Mouse (Mus musculus) forebrain, embryonic 15.5 days (tissue): Measurements from ENCODE around the gene Ankrd26. TPM values are rescaled to one million over a fixed set of nuclear protein-coding genes. Genes with fewer than 3 reads are reported as not detected.
"Not testable (repeated sequence)": the region's sequence is repeated elsewhere in the genome, so short reads cannot be mapped to it uniquely, and the experiment has no call there.

Experiments used
- ATAC-seq: fragments of 200-750 bp; cut with Nextera tagmentation; replicated peaks from 2 replicates; pipeline ENCODE4 v1.8.0; 2017; ENCODE audit warnings: mild to moderate bottlenecking, moderate TSS enrichment, moderate library complexity
- H3K27ac ChIP-seq: fragments of 300-500 bp; sonication (generic); replicated peaks from 2 replicates; pipeline ENCODE4 v1.5.1; 2015; ENCODE audit warnings: mild to moderate bottlenecking, inconsistent platforms
- H3K27me3 ChIP-seq: fragments of 300-500 bp; sonication (generic); 2 replicates; pipeline ENCODE4 v1.6.1; 2015; ENCODE audit warnings: inconsistent platforms
- H3K36me3 ChIP-seq: fragments of 300-500 bp; sonication (generic); 2 replicates; pipeline ENCODE4 v1.6.1; 2015; ENCODE audit warnings: mild to moderate bottlenecking, inconsistent platforms
- H3K4me1 ChIP-seq: fragments of 300-500 bp; sonication (generic); 2 replicates; pipeline ENCODE4 v1.6.1; 2015; ENCODE audit warnings: inconsistent platforms
- H3K4me2 ChIP-seq: fragments of 300-500 bp; sonication (generic); replicated peaks from 2 replicates; pipeline ENCODE4 v1.6.1; 2015; ENCODE audit warnings: mild to moderate bottlenecking, inconsistent platforms
- H3K4me3 ChIP-seq: fragments of 300-500 bp; sonication (generic); 2 replicates; pipeline ENCODE4 v1.5.1; 2015; ENCODE audit warnings: mild to moderate bottlenecking, inconsistent platforms
- H3K9ac ChIP-seq: fragments of 300-500 bp; sonication (generic); replicated peaks from 2 replicates; pipeline ENCODE4 v1.6.1; 2015; ENCODE audit warnings: mild to moderate bottlenecking, inconsistent platforms
- H3K9me3 ChIP-seq: fragments of 300-500 bp; sonication (generic); 2 replicates; pipeline ENCODE4 v1.6.1; 2016; ENCODE audit warnings: inconsistent platforms
- WGBS: fragments of 180-500 bp; shearing (Covaris S2); methylation state at CpG from one replicate; pipeline ENCODE4 v1.1.7; 2015; ENCODE audit warnings: mixed read lengths; 5-methylcytosine and 5-hydroxymethylcytosine counted together
- polyA plus RNA-seq: library from polyadenylated mRNA; unstranded; fragments of >200 nt; fragmentation: Nextera tagmentation; extraction: Ambion mirVana; gene quantifications from 2 replicates; pipeline ENCODE4 v1.2.1, GENCODE M21; 2015

The Ankrd26 gene
- 20.3 and 25.2 TPM in 2 replicates for polyA plus RNA-seq

DNA sequence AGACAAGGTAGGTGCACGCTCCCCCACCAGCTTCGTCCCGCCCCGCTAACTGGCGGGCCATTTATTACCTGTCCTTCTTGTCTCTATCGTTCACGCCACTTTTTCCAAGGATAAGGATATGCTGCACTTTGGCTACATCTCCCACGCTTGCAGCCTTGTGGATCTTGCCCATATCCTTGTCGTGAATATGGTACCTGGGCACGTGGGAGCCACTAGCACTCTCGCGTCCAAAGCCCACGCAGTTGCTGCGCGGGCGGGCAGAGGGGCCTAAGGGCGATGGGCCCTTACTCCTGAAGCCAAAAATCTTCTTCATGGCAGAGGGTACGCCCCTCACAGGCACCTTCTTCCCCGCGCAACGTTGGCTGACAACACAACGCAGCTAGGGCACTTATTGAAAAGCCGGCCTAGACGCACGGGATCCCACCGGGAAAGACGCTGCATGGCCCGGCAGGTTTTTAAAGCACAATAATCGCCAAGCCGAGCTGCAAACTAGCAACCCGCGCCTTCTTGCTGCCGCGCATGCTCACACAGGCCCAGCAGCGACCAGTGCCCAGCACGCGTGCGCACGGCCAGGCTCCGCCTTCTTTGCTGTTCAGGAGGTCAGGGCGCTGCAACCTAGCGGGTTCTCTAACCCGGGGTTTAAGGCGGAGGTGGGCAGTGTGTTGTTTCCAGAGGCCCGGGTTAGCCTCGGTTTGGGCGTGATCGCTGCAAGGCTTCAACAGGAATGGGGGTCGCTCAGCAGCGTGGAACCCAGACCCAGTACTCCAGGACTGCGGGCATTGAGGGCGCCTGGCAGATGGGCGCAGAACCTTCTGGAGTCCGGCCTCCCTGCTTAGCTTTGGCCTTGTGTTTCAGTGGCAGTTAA lies at the start of gene Ankrd26:
Gene Ankrd26 (minus strand): TSS at position 482 of the 865 bp plus-strand sequence.
- Histone ChIP-seq H3K9me3 (no peaks in the 10 kb centered on the region), H3K4me2 (peak within 1 kb of the TSS; percentile 94), H3K4me1 (peaks cover 35% of the 10 kb centered on the region), H3K36me3 (peaks cover 14% of the 10 kb centered on the region), H3K27ac (peak within 1 kb of the TSS; percentile 79), H3K27me3 (no peaks in the 10 kb centered on the region), H3K4me3 (peak within 1 kb of the TSS; percentile 75), H3K9ac (peak within 1 kb of the TSS; percentile 71)
- WGBS, result 5% methylated on average over 54 of the region's 54 CpGs
- peak; percentile 98 for ATAC-seq

DNA sequence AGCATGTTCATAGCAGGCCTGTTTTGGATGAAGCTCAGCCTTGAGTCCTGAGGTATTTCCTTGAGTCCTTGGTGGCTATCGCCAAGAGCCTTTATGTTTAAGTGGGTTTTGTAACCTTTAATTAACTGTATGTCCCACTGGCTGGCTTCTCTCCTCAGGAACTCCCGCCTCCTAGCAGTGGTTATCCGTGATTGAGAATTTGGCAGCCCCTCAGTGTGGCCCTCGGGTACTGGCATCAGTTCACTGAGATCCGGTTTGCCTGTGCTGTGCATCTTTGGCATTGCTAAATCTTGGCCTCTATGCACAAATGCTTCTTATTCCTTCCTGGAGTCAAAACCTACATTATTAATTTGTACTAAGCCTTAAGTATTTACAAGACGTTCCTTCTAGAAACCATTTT lies 46.9 kb upstream of the Ankrd26 start:
- Histone ChIP-seq H3K4me1 (no peaks in the 10 kb centered on the region), H3K27ac (no peak overlapping the region), H3K27me3 (no peaks in the 10 kb centered on the region), H3K4me3 (no peak overlapping the region), H3K9ac (no peak overlapping the region), H3K4me2 (no peak overlapping the region), H3K36me3 (peaks cover 17% of the 10 kb centered on the region; the same call in 1 of the 2 replicates), H3K9me3 (no peaks in the 10 kb centered on the region)
- 71% methylated on average over 6 of the region's 6 CpGs for WGBS
- ATAC-seq, result no peak

DNA sequence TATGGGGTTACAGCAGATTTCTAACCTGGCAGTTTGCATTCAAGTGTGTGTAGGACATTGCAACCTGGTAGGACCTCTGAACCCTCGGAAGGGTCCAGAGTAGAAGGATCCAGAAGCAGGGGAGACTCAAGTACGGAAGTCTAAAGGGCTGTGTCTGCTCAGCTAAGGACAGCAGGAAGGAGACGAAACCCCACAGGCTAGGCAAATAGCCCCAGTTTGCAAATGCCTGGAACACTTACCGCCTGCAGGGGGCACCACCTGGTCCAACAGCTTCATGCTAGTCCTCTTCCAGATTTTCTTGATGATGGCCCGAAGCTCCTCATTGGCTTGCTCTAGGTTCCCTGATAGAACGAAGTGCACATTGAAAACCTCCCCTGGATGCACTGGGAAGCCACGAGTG lies 43.9 kb upstream of the Ankrd26 start:
- Histone ChIP-seq H3K4me3 (no peak overlapping the region), H3K9me3 (no peaks in the 10 kb centered on the region), H3K4me2 (no peak overlapping the region), H3K9ac (no peak overlapping the region), H3K27me3 (no peaks in the 10 kb centered on the region), H3K27ac (no peak overlapping the region), H3K4me1 (no peaks in the 10 kb centered on the region), H3K36me3 (peaks cover 20% of the 10 kb centered on the region)
- ATAC-seq, result no peak
- WGBS, result 77% methylated on average over 7 of the region's 7 CpGs

DNA sequence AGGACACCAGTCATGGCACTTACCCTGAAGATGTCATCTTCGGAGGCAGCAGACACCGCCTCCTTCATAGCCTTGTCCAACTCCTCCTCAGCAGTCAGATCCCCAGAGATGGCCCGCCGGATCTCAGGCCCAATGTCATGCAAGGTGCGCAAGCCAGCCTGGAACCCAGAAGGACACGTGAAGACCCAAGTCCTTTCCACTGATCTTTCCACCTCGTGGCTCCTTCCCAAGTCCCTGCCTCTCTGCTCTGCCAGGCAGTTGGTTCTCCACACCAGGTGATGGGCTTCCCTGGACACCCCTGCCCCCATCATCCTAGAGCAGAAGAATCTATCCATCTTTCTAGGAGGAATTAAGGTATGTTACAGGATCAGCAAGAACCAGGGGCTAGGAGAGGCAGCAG lies 41.8 kb upstream of the Ankrd26 start:
- no peaks in the 10 kb centered on the region for H3K4me1 ChIP-seq
- H3K27ac ChIP-seq, result no peak overlapping the region
- H3K4me3 ChIP-seq, result no peak overlapping the region
- H3K27me3 ChIP-seq, result no peaks in the 10 kb centered on the region
- H3K36me3 ChIP-seq, result peaks cover 20% of the 10 kb centered on the region
- ATAC-seq, result no peak
- no peaks in the 10 kb centered on the region for H3K9me3 ChIP-seq
- H3K4me2 ChIP-seq, result no peak overlapping the region
- 95% methylated on average over 7 of the region's 7 CpGs for WGBS
- H3K9ac ChIP-seq, result no peak overlapping the region

DNA sequence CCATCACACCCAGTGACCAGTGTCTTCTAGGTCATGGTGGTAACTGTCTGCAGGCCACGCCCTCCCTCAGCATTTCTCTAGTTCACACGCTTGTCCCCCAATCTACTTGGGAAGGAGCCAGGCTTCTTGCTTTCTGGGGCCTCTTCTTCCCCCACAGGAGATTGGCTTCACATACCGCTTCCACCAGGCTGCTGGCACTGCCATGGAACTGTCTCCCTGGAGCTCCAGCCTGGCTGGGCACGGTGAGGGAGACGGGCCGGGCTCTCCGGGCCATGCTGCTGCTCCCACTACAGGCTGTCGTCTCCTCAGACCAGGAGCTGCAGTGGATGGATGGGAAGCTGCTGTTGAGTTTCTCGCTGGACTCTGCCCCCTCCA lies 33.6 kb upstream of the Ankrd26 start:
- Histone ChIP-seq H3K9me3 (no peaks in the 10 kb centered on the region), H3K36me3 (peaks cover 9% of the 10 kb centered on the region; the same call in 1 of the 2 replicates), H3K9ac (no peak overlapping the region), H3K4me3 (no peak overlapping the region), H3K4me2 (no peak overlapping the region), H3K27ac (no peak overlapping the region), H3K27me3 (0 out of 2 replicates have a peak, but pooled peaks cover 3% of the 10 kb centered on the region), H3K4me1 (peaks cover 22% of the 10 kb centered on the region)
- ATAC-seq, result no peak
- 61% methylated on average over 9 of the region's 9 CpGs for WGBS

DNA sequence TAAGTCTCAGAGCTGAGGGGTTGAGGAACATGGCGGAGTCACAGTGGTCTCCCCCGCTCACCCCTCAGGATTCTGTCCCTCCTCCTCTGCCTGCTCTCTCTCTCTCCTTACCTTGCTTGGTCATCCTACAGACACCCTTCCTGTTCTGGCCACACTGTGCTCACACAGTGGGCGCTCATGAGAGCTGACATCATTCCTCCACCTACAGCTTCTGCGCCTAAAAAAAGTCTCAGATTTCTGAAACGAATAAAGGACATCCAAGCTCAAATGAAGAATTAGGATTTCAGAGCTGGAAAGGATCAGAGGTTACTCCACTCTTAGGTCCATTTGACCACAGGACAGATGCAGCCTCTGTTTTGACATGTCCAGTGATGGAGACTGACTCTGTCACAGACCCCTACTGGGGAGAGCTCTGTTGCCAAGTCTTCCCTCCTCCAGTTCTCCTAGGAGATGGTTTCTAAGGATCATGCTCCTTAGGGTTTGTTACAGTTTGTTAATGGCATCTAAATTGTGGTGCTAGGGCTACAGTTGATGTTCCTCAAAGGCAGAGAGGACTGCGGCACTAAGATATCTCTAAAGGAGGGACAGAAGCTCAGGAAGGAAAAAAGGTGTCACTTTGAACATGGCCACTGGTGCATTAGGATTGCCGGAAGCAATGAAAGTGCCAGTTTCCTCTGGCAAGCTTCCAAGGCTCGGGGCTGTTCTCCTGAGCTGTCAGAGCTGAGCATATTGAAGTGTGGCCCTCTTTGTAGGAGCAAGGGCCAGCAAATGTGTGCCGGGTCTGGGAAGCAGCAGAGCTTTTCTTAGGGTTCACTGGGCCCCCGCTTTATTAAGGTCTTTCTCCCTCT lies 33.0 kb upstream of the Ankrd26 start:
- peaks cover 22% of the 10 kb centered on the region for H3K4me1 ChIP-seq
- H3K9ac ChIP-seq, result no peak overlapping the region
- H3K9me3 ChIP-seq, result no peaks in the 10 kb centered on the region
- peaks cover 6% of the 10 kb centered on the region; the same call in 1 of the 2 replicates for H3K36me3 ChIP-seq
- H3K27ac ChIP-seq, result no peak overlapping the region
- H3K4me3 ChIP-seq, result no peak overlapping the region
- ATAC-seq, result no peak
- H3K4me2 ChIP-seq, result no peak overlapping the region
- 69% methylated on average over 10 of the region's 10 CpGs for WGBS
- H3K27me3 ChIP-seq, result 0 out of 2 replicates have a peak, but pooled peaks cover 3% of the 10 kb centered on the region

DNA sequence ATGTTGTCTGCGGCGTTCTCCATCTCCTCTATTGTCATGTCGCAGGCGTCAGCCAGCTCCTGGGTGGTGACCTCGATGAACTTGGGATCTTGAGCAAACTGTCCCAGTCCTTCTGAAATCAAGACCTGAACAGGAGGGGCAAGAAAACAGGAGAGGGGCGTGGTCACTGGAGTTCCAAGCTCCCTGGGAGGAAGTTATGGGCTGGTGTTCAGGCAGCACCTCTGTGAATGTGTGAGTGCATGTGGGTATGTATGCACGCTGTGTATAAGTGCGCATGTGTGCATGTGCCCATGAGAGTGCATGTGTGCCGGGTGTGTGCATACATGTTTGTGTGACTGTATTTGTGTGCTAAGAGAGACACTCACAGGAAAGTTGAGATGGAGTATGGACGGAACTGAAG lies 32.0 kb upstream of the Ankrd26 start:
- Histone ChIP-seq H3K4me2 (peak overlapping the region; percentile 68), H3K9ac (peak overlapping the region; percentile 18; the same call in 1 of the 2 replicates), H3K4me3 (peak overlapping the region; percentile 37), H3K27ac (no peak overlapping the region), H3K4me1 (peaks cover 22% of the 10 kb centered on the region), H3K9me3 (no peaks in the 10 kb centered on the region), H3K36me3 (peaks cover 6% of the 10 kb centered on the region; the same call in 1 of the 2 replicates), H3K27me3 (0 out of 2 replicates have a peak, but pooled peaks cover 3% of the 10 kb centered on the region)
- peak; percentile 53; the same call in 1 of the 2 replicates for ATAC-seq
- 38% methylated on average over 10 of the region's 10 CpGs for WGBS

DNA sequence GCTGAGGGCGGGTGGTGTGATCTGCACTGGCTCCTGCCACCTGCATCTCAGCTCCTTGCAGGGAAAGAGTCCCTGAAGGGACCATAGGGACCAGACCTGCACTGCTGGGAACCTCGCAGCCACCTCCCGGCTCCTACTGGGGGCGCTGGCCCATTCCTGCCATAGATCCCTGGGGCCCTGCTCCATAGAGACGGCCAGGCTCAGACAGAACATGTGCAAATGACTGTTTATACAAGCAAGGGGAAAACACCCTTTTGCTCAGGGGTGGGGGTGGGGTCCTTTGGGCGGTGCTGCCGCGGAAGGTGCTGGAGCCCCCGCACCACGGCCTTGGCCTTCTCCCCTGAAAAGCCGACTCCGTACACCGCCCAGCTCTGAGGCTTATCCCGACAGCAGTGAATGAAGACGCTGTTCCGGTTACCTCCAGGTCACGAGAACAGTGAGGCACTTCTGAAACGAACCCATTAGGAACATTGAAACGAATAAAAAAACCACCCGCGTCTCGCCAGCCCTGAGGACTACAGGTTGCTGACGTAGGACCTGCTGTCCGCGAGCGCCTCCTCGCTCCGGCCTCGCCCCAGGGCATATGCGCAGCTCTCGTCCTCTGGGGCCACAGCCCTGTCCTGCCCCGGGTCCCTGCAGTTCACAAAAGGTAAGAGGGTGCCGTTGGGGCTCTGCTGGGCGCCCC lies 31.5 kb upstream of the Ankrd26 start:
- ATAC-seq, result peak; percentile 60
- no peaks in the 10 kb centered on the region for H3K9me3 ChIP-seq
- H3K36me3 ChIP-seq, result peaks cover 6% of the 10 kb centered on the region; the same call in 1 of the 2 replicates
- H3K4me2 ChIP-seq, result peak overlapping the region; percentile 68
- peak overlapping the region; percentile 18; the same call in 1 of the 2 replicates for H3K9ac ChIP-seq
- peak overlapping the region; percentile 37 for H3K4me3 ChIP-seq
- 2% methylated on average over 34 of the region's 34 CpGs for WGBS
- peaks cover 22% of the 10 kb centered on the region for H3K4me1 ChIP-seq
- H3K27ac ChIP-seq, result no peak overlapping the region
- H3K27me3 ChIP-seq, result 0 out of 2 replicates have a peak, but pooled peaks cover 3% of the 10 kb centered on the region

DNA sequence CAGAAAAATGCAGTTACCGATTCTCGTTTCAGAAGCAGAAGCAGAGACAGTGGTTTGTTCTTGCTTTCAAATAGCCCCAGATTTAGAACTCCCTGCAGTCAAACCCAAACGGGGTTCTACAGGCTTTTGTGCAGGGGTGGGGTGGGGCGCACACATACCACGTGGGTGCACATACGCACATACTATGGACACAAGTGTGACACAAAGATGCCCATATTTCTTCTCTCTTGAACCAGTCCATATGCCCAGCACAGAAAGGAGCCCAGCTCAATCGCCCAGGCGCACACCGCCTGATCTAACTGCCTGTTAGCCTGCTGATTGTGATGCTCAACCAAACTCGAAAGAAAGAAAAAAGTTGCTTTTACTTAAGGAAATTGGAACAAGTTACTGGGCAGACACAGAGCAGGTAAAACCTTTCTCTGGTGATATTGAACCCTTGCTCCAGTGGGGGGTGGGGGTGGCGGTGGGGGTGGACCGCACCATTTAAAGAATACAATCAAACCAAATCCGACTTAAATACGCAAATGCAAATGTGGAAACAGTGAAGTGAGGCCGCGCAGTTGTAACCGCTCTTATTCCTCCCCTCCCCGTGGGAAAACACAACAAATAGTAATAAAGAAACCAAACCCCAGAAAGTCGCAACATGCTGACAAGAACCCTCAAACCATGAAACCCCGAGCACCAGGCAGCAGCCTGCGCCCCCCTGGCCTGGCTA lies 30.8 kb upstream of the Ankrd26 start:
- WGBS, result 16% methylated on average over 21 of the region's 21 CpGs

DNA sequence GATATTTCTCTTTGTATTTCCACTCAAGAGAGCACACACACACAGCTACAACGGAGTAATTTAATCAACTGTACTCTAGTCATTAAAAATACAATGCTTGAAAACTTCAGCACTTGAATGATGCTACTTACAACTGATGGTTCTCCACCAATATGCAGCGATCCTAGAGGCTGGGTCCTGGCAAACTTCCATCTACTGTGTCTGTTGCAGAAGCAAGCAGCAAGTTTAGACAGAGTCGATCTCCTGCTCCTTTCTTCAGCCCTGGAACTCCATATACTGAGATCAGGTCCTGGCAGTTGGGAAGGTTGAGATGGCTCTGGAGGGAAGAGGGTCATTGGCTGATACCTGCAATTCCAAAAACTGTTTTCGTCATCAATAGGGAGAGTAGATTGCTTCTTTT lies 16.7 kb upstream of the Ankrd26 start:
- not testable (repeated sequence) for H3K27me3 ChIP-seq, ATAC-seq, H3K9ac ChIP-seq, H3K4me3 ChIP-seq, H3K27ac ChIP-seq, H3K9me3 ChIP-seq, H3K4me1 ChIP-seq, H3K4me2 ChIP-seq, H3K36me3 ChIP-seq
- 77% methylated on average over 4 of the region's 4 CpGs for WGBS

More for the DNA sequence above, 30.8 kb upstream of the Ankrd26 start:
- no peak; the same call in 1 of the 2 replicates for ATAC-seq
- H3K4me2 ChIP-seq, result peak overlapping the region; percentile 68
- H3K27me3 ChIP-seq, result 0 out of 2 replicates have a peak, but pooled peaks cover 3% of the 10 kb centered on the region
- no peak overlapping the region for H3K27ac ChIP-seq
- peak overlapping the region; percentile 37 for H3K4me3 ChIP-seq
- H3K36me3 ChIP-seq, result peaks cover 6% of the 10 kb centered on the region; the same call in 1 of the 2 replicates
- no peaks in the 10 kb centered on the region for H3K9me3 ChIP-seq
- H3K4me1 ChIP-seq, result peaks cover 22% of the 10 kb centered on the region
- H3K9ac ChIP-seq, result 0 out of 2 replicates have a peak overlapping the region, but pooled peaks have one; percentile 18

DNA sequence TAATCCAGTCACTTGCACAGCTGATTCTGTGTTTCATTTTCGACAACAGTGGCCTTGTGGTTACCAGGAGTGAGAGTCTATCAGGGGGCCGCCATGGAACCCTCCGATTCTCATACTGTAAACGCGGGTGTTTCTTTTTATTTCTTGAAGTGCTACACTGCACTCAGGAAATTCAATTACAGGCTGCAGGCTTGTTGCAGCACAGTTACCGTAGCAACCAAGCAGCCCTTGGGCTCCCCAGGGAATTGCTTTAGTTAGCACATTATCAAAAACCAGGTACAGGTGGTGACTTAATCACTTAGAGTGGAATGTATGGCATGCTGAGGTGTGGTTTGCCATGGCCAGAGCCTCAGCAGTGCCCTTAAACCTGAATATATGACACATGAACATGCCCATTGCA lies 12.3 kb upstream of the Ankrd26 start:
- ATAC-seq, result 0 out of 2 replicates have a peak, but pooled peaks have one; percentile 13
- Histone ChIP-seq H3K9me3 (no peaks in the 10 kb centered on the region), H3K9ac (no peak overlapping the region), H3K27me3 (no peaks in the 10 kb centered on the region), H3K4me2 (no peak overlapping the region), H3K4me1 (no peaks in the 10 kb centered on the region), H3K36me3 (no peaks in the 10 kb centered on the region), H3K27ac (no peak overlapping the region), H3K4me3 (no peak overlapping the region)
- 70% methylated on average over 6 of the region's 6 CpGs for WGBS
